Mouse (Mus musculus) lung, adult 2 months (tissue): ENCODE results near the gene Lekr1.

Experiments used
- CTCF ChIP-seq: fragments of 200-500 bp; IDR thresholded peaks from 2 replicates; pipeline ENCODE4 v1.5.1; 2011; ENCODE audit warnings: mild to moderate bottlenecking, low read length, control low read depth; ENCODE audit not compliant: insufficient read depth
- POLR2A ChIP-seq: fragments of 200-500 bp; IDR thresholded peaks from 2 replicates; pipeline ENCODE4 v1.6.1; 2011; ENCODE audit warnings: low read depth, mild to moderate bottlenecking, control low read depth, low read length, borderline replicate concordance; ENCODE audit errors: extremely low read depth

- no peak for TF ChIP-seq CTCF
- TF ChIP-seq POLR2A, result no peak
Measured at GRCm38 (mm10) chr3:65699704-65700103, 33.7 kb downstream of the Lekr1 start.
